Mouse (Mus musculus) adrenal gland, adult 18-20 months (tissue): ENCODE measurements around the gene Terb1. TPM values are rescaled to one million over a fixed set of nuclear protein-coding genes. Genes with fewer than 3 reads are reported as not detected.

Experiments
- DNase-seq, 2 experiments: peaks; one replicate each; pipeline ENCODE4 v3.0.0; 2021 to 2022; ENCODE audit warnings: low spot score in 2 of 2
- total RNA-seq, 2 experiments: library from RNA; stranded (reverse); gene quantifications; 1 replicate in 1 of 2; 2 replicates in 1 of 2; pipeline ENCODE4 v1.2.3; 2021

Gene Terb1
- total RNA-seq, 2 experiments from 2014 or later: 0.19 TPM; not detected in 1

- no peak for DNase-seq
These were observed 96.7 kb downstream of the Terb1 start for GRCm38 (mm10) chr8:104412805-104413532.

GRCm38 (mm10) chr8:104411972-104412371 lies 97.7 kb downstream of the Terb1 start:
- no peak for DNase-seq

GRCm38 (mm10) chr8:104411468-104411867 lies 98.2 kb downstream of the Terb1 start:
- DNase-seq: no peak

- no peak for DNase-seq
These were observed 99.0 kb downstream of the Terb1 start for GRCm38 (mm10) chr8:104410628-104411273.

- no peak for DNase-seq
These were observed 101.2 kb downstream of the Terb1 start for GRCm38 (mm10) chr8:104408328-104409110.

- DNase-seq: no peak
These were observed 103.2 kb downstream of the Terb1 start for GRCm38 (mm10) chr8:104406340-104407128.

- no peak for DNase-seq
These were observed 104.1 kb downstream of the Terb1 start for GRCm38 (mm10) chr8:104405430-104406187.

- no peak for DNase-seq
These were observed 106.1 kb downstream of the Terb1 start for GRCm38 (mm10) chr8:104403596-104403995.

Other genes with a start within 250 kb of the Terb1 start
- gene Cmtm2a, start 216.7 kb downstream of the Terb1 start, total RNA-seq: 1 to 10 TPM in 1 of 2 experiments, under 1 TPM in 1; 0.46 to 1.9 TPM
- not detected for gene Gm45711, start 199.8 kb downstream of the Terb1 start, total RNA-seq
- under 1 TPM; 0.19 to 0.46 TPM for gene Cmtm1, start 199.8 kb downstream of the Terb1 start, total RNA-seq
- not detected for gene Gm11020, start 188.3 kb downstream of the Terb1 start, total RNA-seq
- gene Cmtm2b, start 187.7 kb downstream of the Terb1 start, total RNA-seq: under 1 TPM in 1 of 2 experiments, not detected in 1; 0.45 TPM
- 10 to 100 TPM; 54.4 to 77.9 TPM for gene Cmtm3, start 170.5 kb downstream of the Terb1 start, total RNA-seq
- gene Cmtm4, start 114.1 kb downstream of the Terb1 start, total RNA-seq: 10 to 100 TPM; 39.6 to 44.5 TPM
- 100 to 1,000 TPM; 113 to 159 TPM for gene Dync1li2, start 66.9 kb downstream of the Terb1 start, total RNA-seq
- gene Nae1, start 24.7 kb upstream of the Terb1 start, total RNA-seq: 10 to 100 TPM; 31.2 to 38.1 TPM
- 1 to 10 TPM; 1.6 to 3.1 TPM for gene Car7, start 24.8 kb upstream of the Terb1 start, total RNA-seq
- gene Pdp2, start 81.5 kb upstream of the Terb1 start, total RNA-seq: 10 to 100 TPM; 34.8 to 34.9 TPM
- gene Cdh16, start 114.5 kb upstream of the Terb1 start, total RNA-seq: under 1 TPM in 1 of 2 experiments, not detected in 1; 0.86 TPM
- 1 to 10 TPM; 2.7 to 9.4 TPM for gene Rrad, start 121.4 kb upstream of the Terb1 start, total RNA-seq
- 10 to 100 TPM; 40.7 to 50.0 TPM for gene Ciao2b, start 132.1 kb upstream of the Terb1 start, total RNA-seq
- not detected for gene Ces2a, start 224.1 kb upstream of the Terb1 start, total RNA-seq